Mouse (Mus musculus): ENCODE measurements at regions not wholly inside any gene's neighbourhood (a gene's known extent, or its start where the extent isn't known, plus 50 kb on each side); places are given as distances from the start of the nearest gene placed in this dataset.

GRCm38 (mm10) chr2:51546181-51546580, 81.1 kb upstream of the Tas2r134 start:
- TF ChIP-seq CTCF (IDR thresholded peaks at IDR 0.05; ENCODE audit: control insufficient read depth, insufficient read depth, insufficient read length) (no peak), MYOG (IDR thresholded peaks at IDR 0.05; ENCODE audit: control insufficient read depth, extremely low read depth, insufficient read length) (no peak), USF1 (IDR thresholded peaks at IDR 0.05; ENCODE audit: low read depth) (no peak)

Data from C2C12 (cell line).